Comparison of ENCODE assay signal across 28 mouse cellular contexts in the genomic region with DNA sequence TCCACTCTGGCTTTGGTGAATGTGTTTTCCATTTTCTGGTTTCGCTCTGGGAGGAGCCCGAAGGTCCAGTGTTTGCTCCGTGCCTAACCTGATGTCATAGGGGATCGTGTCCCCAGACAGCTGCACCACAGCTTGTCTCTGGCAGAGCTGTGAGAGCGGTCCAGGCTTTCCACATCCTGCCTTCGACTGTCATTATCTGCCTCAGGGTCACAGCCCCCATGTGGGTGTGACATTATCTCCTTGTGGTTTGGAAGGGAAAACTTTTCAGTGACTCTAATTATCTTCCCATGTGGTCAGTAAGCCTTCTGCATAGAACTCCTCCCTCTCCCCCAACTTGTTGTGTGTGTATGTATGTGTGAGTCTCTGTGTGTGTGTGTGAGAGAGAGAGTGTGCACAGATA. TPM values are rescaled to one million over a fixed set of nuclear protein-coding genes. Genes with fewer than 3 reads are reported as not detected.
DNase-seq lines count a peak whose midpoint lies in the region; ATAC-seq lines count a peak whose summit lies in the region.
"Had no signal": no experiment of that assay in that cellular context is flagged by ENCODE, and none has a peak within 500 bp of the region (broad histone marks: within the 10 kb centered on the region; RNA-seq: fewer than 3 reads in every experiment).

No protein-coding gene starts in this region.

- WGBS in heart, embryonic 10.5 days: 73% methylated on average over 6 of the region's 6 CpGs
- WGBS in liver, embryonic 13.5 days (ENCODE audit: insufficient replicate concordance): 47% methylated on average over 6 of the region's 6 CpGs
- WGBS in liver, embryonic 12.5 days (ENCODE audit: insufficient replicate concordance): 49% methylated on average over 6 of the region's 6 CpGs

- 0 out of 2 replicates have a peak, but pooled peaks have one; percentile 34 for ATAC-seq in liver, embryonic 13.5 days (ENCODE audit: low read depth)
- ATAC-seq in liver, embryonic 12.5 days: no peak
- ATAC-seq in common myeloid progenitor, adult 5-6 weeks (replicated peaks; ENCODE audit: low read depth, poor library complexity, severe bottlenecking): peak; percentile 78
- ATAC-seq in megakaryocyte-erythroid progenitor cell, adult 5-6 weeks (replicated peaks; ENCODE audit: low FRiP score, low TSS enrichment, poor library complexity, severe bottlenecking): peak; percentile 55
- ATAC-seq: activated CD4-positive, CD25-positive, alpha-beta regulatory T cell, adult 4 months; CD4-positive, CD25-positive, alpha-beta regulatory T cell, adult 4 months; forebrain, embryonic 13.5 days; inflammation-experienced regulatory T-cells, adult 6 months; lung, postnatal 0 days; midbrain, embryonic 13.5 days had no signal

- peak; percentile 97 for DNase-seq in heart, adult 11 months
- no peak for DNase-seq in heart, embryonic 10.5 days (ENCODE audit: low spot score)
- no peak for DNase-seq in liver, embryonic 13.5 days
- no peak for DNase-seq in urinary bladder, postnatal 36 days (ENCODE audit: low spot score in 2 of 2)
- no peak for DNase-seq in embryo, embryonic 10 days (ENCODE audit: low spot score)
- DNase-seq: adrenal gland, adult 8-10 months; cerebellum, adult 2 months; cerebellum, postnatal 14 days; gastrocnemius, postnatal 10 days; kidney, adult 18-20 months; thymus, postnatal 14 days had no signal

- no peaks in the 10 kb centered on the region for H3K27me3 ChIP-seq in heart, embryonic 10.5 days (ENCODE audit: insufficient read depth, poor library complexity, severe bottlenecking)
- H3K27me3 ChIP-seq in liver, embryonic 13.5 days: peaks cover 14% of the 10 kb centered on the region
- peaks cover 21% of the 10 kb centered on the region for H3K27me3 ChIP-seq in liver, embryonic 12.5 days (replicated peaks)
- H3K27me3 ChIP-seq: forebrain, embryonic 13.5 days; heart, embryonic 13.5 days; hindbrain, embryonic 15.5 days; limb, embryonic 13.5 days; midbrain, embryonic 13.5 days; stomach, embryonic 15.5 days had no signal

- H3K27ac ChIP-seq in heart, embryonic 10.5 days: no peak overlapping the region
- no peak overlapping the region for H3K27ac ChIP-seq in liver, embryonic 13.5 days
- H3K27ac ChIP-seq in liver, embryonic 12.5 days: no peak overlapping the region
- H3K27ac ChIP-seq: forebrain, embryonic 13.5 days; heart, embryonic 13.5 days; hindbrain, embryonic 10.5 days; hindbrain, embryonic 15.5 days; kidney, postnatal 0 days; left cerebral cortex, adult 2 months; limb, embryonic 13.5 days; macrophage; midbrain, embryonic 13.5 days had no signal

- H3K4me2 ChIP-seq in liver, embryonic 13.5 days: no peak overlapping the region
- no peak overlapping the region for H3K4me2 ChIP-seq in liver, embryonic 12.5 days
- H3K4me2 ChIP-seq: forebrain, embryonic 13.5 days; heart, embryonic 13.5 days; hindbrain, embryonic 15.5 days; limb, embryonic 13.5 days; midbrain, embryonic 13.5 days; stomach, embryonic 15.5 days had no signal

- no peak overlapping the region for H3K9ac ChIP-seq in liver, embryonic 13.5 days
- H3K9ac ChIP-seq in liver, embryonic 12.5 days: no peak overlapping the region
- H3K9ac ChIP-seq: forebrain, embryonic 13.5 days; heart, embryonic 13.5 days; hindbrain, embryonic 15.5 days; limb, embryonic 13.5 days; midbrain, embryonic 13.5 days; stomach, embryonic 15.5 days had no signal

- no peaks in the 10 kb centered on the region for H3K9me3 ChIP-seq in heart, embryonic 10.5 days
- H3K9me3 ChIP-seq in liver, embryonic 13.5 days (replicated peaks): no peaks in the 10 kb centered on the region
- no peaks in the 10 kb centered on the region for H3K9me3 ChIP-seq in liver, embryonic 12.5 days (replicated peaks)
- H3K9me3 ChIP-seq: forebrain, embryonic 13.5 days; heart, embryonic 13.5 days; hindbrain, embryonic 10.5 days; hindbrain, embryonic 15.5 days; limb, embryonic 13.5 days; midbrain, embryonic 13.5 days; stomach, embryonic 15.5 days had no signal

- H3K36me3 ChIP-seq in heart, embryonic 10.5 days: no peaks in the 10 kb centered on the region
- H3K36me3 ChIP-seq in liver, embryonic 13.5 days: no peaks in the 10 kb centered on the region
- no peaks in the 10 kb centered on the region for H3K36me3 ChIP-seq in liver, embryonic 12.5 days
- H3K36me3 ChIP-seq: heart, embryonic 13.5 days; hindbrain, embryonic 10.5 days; hindbrain, embryonic 15.5 days; limb, embryonic 13.5 days; midbrain, embryonic 13.5 days; stomach, embryonic 15.5 days had no signal

- H3K4me3 ChIP-seq in heart, embryonic 10.5 days: no peak overlapping the region
- no peak overlapping the region for H3K4me3 ChIP-seq in liver, embryonic 13.5 days (replicated peaks)
- no peak overlapping the region for H3K4me3 ChIP-seq in liver, embryonic 12.5 days
- H3K4me3 ChIP-seq: forebrain, embryonic 13.5 days; heart, embryonic 13.5 days; hindbrain, embryonic 10.5 days; hindbrain, embryonic 15.5 days; left cerebral cortex, adult 2 months; limb, embryonic 13.5 days; midbrain, embryonic 13.5 days; stomach, embryonic 15.5 days had no signal

- peaks cover 32% of the 10 kb centered on the region for H3K4me1 ChIP-seq in heart, embryonic 10.5 days
- H3K4me1 ChIP-seq in liver, embryonic 13.5 days (replicated peaks): peaks cover 33% of the 10 kb centered on the region
- H3K4me1 ChIP-seq in liver, embryonic 12.5 days: peaks cover 31% of the 10 kb centered on the region
- H3K4me1 ChIP-seq: midbrain, embryonic 13.5 days had no signal

RNA-seq across cellular contexts. Expression of a gene that starts 40.6 kb away (rescaled TPM):
- polyA plus RNA-seq in heart, embryonic 10.5 days (2016; fragmentation: Nextera tagmentation; extraction: Ambion mirVana): 134 and 256 TPM in 2 replicates
- polyA plus RNA-seq in liver, embryonic 13.5 days (2015; fragmentation: Nextera tagmentation; extraction: Ambion mirVana): 63.8 and 68.2 TPM in 2 replicates
- polyA plus RNA-seq in liver, embryonic 12.5 days (2016; fragmentation: Nextera tagmentation; extraction: Ambion mirVana): 69.4 and 69.9 TPM in 2 replicates
- total RNA-seq in common myeloid progenitor, adult 5-6 weeks (2017): 3.8 and 5.4 TPM in 2 replicates
- total RNA-seq in megakaryocyte-erythroid progenitor cell, adult 5-6 weeks (2014; fragmentation: Nextera tagmentation): 10.2 and 19.6 TPM in 2 replicates
- total RNA-seq in megakaryocyte-erythroid progenitor cell, adult 5-6 weeks (2017): 7.1 and 8.0 TPM in 2 replicates
